ENCODE assay signal across 8 mouse cellular contexts in genomic region chr10:68238707-68239425, GRCm38 (mm10). TPM values are rescaled to one million over a fixed set of nuclear protein-coding genes. Genes with fewer than 3 reads are reported as not detected.
DNase-seq lines count a peak whose midpoint lies in the region; ATAC-seq and TF ChIP-seq lines count a peak whose summit lies in the region.

No protein-coding gene starts in this region.

- H3K4me3 ChIP-seq in kidney, postnatal 0 days (replicated peaks; ENCODE audit: low read depth, low read length) = no peak overlapping the region
- H3K4me3 ChIP-seq in macrophage (ENCODE audit: inconsistent target) = peak overlapping the region; percentile 14

- peak overlapping the region; percentile 10; the same call in 1 of the 2 replicates for H3K4me2 ChIP-seq in kidney, postnatal 0 days (ENCODE audit: low read length)

- H3K9me3 ChIP-seq in kidney, postnatal 0 days (replicated peaks; ENCODE audit: low read length) = no peaks in the 10 kb centered on the region

- H3K9ac ChIP-seq in kidney, postnatal 0 days (ENCODE audit: low read depth, low read length) = no peak overlapping the region

- H3K36me3 ChIP-seq in kidney, postnatal 0 days (ENCODE audit: insufficient read depth, low read length) = peaks cover 19% of the 10 kb centered on the region; the same call in 1 of the 2 replicates
- H3K36me3 ChIP-seq in macrophage (ENCODE audit: inconsistent target) = peaks cover 40% of the 10 kb centered on the region

- H3K4me1 ChIP-seq in kidney, postnatal 0 days (replicated peaks; ENCODE audit: insufficient read depth, low read length) = peaks cover 15% of the 10 kb centered on the region; the same call in 1 of the 2 replicates

- no peaks in the 10 kb centered on the region for H3K27me3 ChIP-seq in kidney, postnatal 0 days (ENCODE audit: insufficient read depth, low read length)

- peaks cover 51% of the 10 kb centered on the region for H3K79me2 ChIP-seq in macrophage (ENCODE audit: inconsistent target)

- 46% methylated on average over 5 of the region's 5 CpGs for WGBS in kidney, postnatal 0 days
- WGBS in macrophage (ENCODE audit: missing documents) = 5% methylated on average over 5 of the region's 5 CpGs

- TF ChIP-seq CTCF in kidney, postnatal 0 days (IDR thresholded peaks at IDR 0.05; ENCODE audit: low read depth) = peak; percentile 61

- intact Hi-C loops in left cerebral cortex, postnatal 14 days (cut with DNase I) = no loop called here

- peak overlapping the region; percentile 77 for H3K27ac ChIP-seq in kidney, postnatal 0 days
- H3K27ac ChIP-seq in macrophage = peak overlapping the region; percentile 92

- no peak for DNase-seq in kidney, postnatal 0 days (ENCODE audit: low spot score)
- DNase-seq in kidney, adult 8-10 months = no peak
- no peak for DNase-seq in cerebellum, adult 9-11 months
- DNase-seq in left cerebral cortex, postnatal 14 days (ENCODE audit: low spot score in 2 of 2) = no peak
- no peak for DNase-seq in layer of hippocampus, adult 11-12 months (ENCODE audit: low spot score)

- no peak for ATAC-seq in kidney, postnatal 0 days (replicated peaks; ENCODE audit: low FRiP score, low read depth)
- ATAC-seq in CD4-positive, CD25-positive, alpha-beta regulatory T cell, adult 4 months = peak; percentile 61
- peak; percentile 44 for ATAC-seq in activated CD4-positive, CD25-positive, alpha-beta regulatory T cell, adult 4 months

RNA-seq across cellular contexts. Expression of gene Arid5b, which starts 39.7 kb away (rescaled TPM):
- 30.3 and 31.1 TPM in 2 replicates for polyA plus RNA-seq in kidney, postnatal 0 days (2015; fragmentation: Nextera tagmentation; extraction: Ambion mirVana)
- 10 to 100 TPM; 63.9 to 78.6 TPM for polyA plus RNA-seq in CD4-positive, CD25-positive, alpha-beta regulatory T cell, adult 4 months (2017; shearing (Covaris generic))
- 10 to 100 TPM; 42.4 to 46.4 TPM for polyA plus RNA-seq in activated CD4-positive, CD25-positive, alpha-beta regulatory T cell, adult 4 months (2017; shearing (Covaris generic))
- total RNA-seq in macrophage (2018; cell fraction: chromatin; rRNA removed) = 100 to 1,000 TPM in 24 of 26 experiments, 10 to 100 TPM in 2; 96.4 to 294 (median 157) TPM
- 10 to 100 TPM; 28.3 to 41.0 (median 31.6) TPM for total RNA-seq in macrophage (2018; cell fraction: cytosol; rRNA removed)
- 100 to 1,000 TPM in 24 of 26 experiments, 10 to 100 TPM in 2; 78.1 to 319 (median 144) TPM for total RNA-seq in macrophage (2018; cell fraction: nucleus; rRNA removed)
- 7.3 to 20.3 TPM (median 17.2 TPM) in 3 replicates for polyA plus RNA-seq in macrophage (2018)
- 10 to 100 TPM; 24.3 to 25.8 TPM for total RNA-seq in left cerebral cortex, postnatal 14 days (2021)
